Mouse (Mus musculus) embryonic fibroblast, embryonic 13.5 days (primary cell): ENCODE measurements around the gene Cdh3. TPM values are rescaled to one million over a fixed set of nuclear protein-coding genes. Genes with fewer than 3 reads are reported as not detected.

Experiments
- H3K27ac ChIP-seq: 2 replicates; pipeline ENCODE4 v1.5.1; 2012; ENCODE audit warnings: low read length, control low read depth, inconsistent platforms; ENCODE audit not compliant: insufficient read depth
- H3K4me1 ChIP-seq: 2 replicates; pipeline ENCODE4 v1.6.1; 2011; ENCODE audit warnings: low read length; ENCODE audit not compliant: control insufficient read depth, insufficient read depth
- H3K4me3 ChIP-seq: 2 replicates; pipeline ENCODE4 v1.5.1; 2011; ENCODE audit warnings: mild to moderate bottlenecking, control low read depth, low read length; ENCODE audit not compliant: insufficient read depth
- CTCF ChIP-seq: IDR thresholded peaks from 2 replicates; pipeline ENCODE4 v1.5.1; 2011; ENCODE audit warnings: mild to moderate bottlenecking, control low read depth, low read length, moderate library complexity, borderline replicate concordance; ENCODE audit not compliant: insufficient read depth
- POLR2A ChIP-seq: IDR thresholded peaks from 2 replicates; pipeline ENCODE4 v1.6.1; 2011; ENCODE audit warnings: low read depth, mild to moderate bottlenecking, control low read depth, low read length, moderate library complexity
- polyA plus RNA-seq: library from polyadenylated mRNA; stranded (reverse); fragments of >200 nt; gene quantifications from 2 replicates; pipeline ENCODE4 v1.2.4, GENCODE M21; 2011; ENCODE audit warnings: low read depth; ENCODE audit not compliant: missing spikeins, insufficient read length

Cdh3 gene
- polyA plus RNA-seq, 1 experiment, result 70.2 TPM

DNA sequence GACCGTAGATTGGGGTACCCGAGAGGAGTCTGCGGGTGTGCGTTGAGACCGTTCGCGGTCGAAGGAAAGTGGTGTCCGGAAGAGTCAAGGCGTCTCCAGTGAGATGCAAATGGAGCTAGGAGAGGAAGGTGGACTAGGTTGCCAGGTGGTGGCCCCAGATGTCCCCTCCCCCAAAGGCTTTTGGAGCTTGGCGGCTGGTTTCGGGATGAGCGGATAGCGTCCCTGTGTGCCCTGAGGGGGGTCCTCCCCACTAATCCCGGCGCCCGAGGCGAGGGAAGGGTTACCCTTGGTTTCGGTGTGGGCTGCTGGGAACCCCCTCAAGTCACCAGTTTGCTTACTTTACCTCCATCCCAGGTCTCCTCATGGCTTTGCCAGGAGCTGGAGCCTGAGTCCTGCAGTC lies 93.2 kb downstream of the Cdh3 start:
- no peak overlapping the region for H3K4me3 ChIP-seq
- H3K4me1 ChIP-seq, result 0 out of 2 replicates have a peak, but pooled peaks cover 3% of the 10 kb centered on the region
- TF ChIP-seq CTCF (no peak), POLR2A (no peak)
- no peak overlapping the region for H3K27ac ChIP-seq

GRCm38 (mm10) chr8:106605657-106606056 lies 95.0 kb downstream of the Cdh3 start:
- Histone ChIP-seq H3K4me3 (no peak overlapping the region), H3K27ac (no peak overlapping the region), H3K4me1 (0 out of 2 replicates have a peak, but pooled peaks cover 3% of the 10 kb centered on the region)
- TF ChIP-seq POLR2A, result no peak
- no peak for TF ChIP-seq CTCF

GRCm38 (mm10) chr8:106606121-106606520 lies 95.4 kb downstream of the Cdh3 start:
- no peak overlapping the region for H3K27ac ChIP-seq
- 0 out of 2 replicates have a peak, but pooled peaks cover 3% of the 10 kb centered on the region for H3K4me1 ChIP-seq
- TF ChIP-seq POLR2A (no peak), CTCF (no peak)
- no peak overlapping the region for H3K4me3 ChIP-seq

DNA sequence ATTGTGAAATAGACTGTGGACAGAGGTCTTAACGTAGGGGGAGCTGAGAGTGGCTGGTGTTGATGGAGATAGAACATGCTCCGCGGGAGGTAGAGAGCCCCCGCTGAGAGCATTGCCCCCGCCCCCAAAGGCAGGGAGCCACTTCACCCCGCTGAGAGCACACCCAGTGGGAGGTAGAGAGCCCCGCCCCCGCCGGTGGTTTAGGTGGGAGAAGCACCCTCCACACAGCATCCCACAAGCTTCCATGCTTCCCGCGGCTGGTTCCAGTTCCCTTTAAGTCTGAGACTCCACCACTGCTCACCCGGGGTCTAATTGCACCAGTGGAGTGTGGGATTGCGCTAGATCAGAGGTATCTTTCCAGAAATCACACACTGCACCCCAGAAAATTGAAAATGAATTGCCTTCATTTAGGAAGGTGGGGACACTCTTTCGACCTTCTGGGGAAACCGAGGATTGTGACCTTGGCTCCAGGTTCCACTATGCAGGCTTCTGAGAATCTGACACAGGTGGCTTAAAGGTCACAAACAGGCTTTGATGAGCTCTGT lies 96.0 kb downstream of the Cdh3 start:
- TF ChIP-seq POLR2A, result no peak
- no peak for TF ChIP-seq CTCF
- no peak overlapping the region for H3K4me3 ChIP-seq
- no peak overlapping the region for H3K27ac ChIP-seq
- H3K4me1 ChIP-seq, result 0 out of 2 replicates have a peak, but pooled peaks cover 3% of the 10 kb centered on the region

Other genes with a start within 250 kb of the Cdh3 start
- gene Smpd3, start 172.9 kb upstream of the Cdh3 start, polyA plus RNA-seq, result 0.37 and 0.89 TPM in 2 replicates
- 10.1 and 11.7 TPM in 2 replicates for gene Zfp90, start 95.6 kb upstream of the Cdh3 start, polyA plus RNA-seq
- gene 6030452D12Rik, start 10.4 kb upstream of the Cdh3 start, polyA plus RNA-seq, result not detected in 2 replicates
- gene Gm10073, start 62.6 kb downstream of the Cdh3 start, polyA plus RNA-seq, result 21.2 and 22.4 TPM in 2 replicates
- gene Cdh1, start 92.5 kb downstream of the Cdh3 start, polyA plus RNA-seq, result not detected in 2 replicates
- gene Tango6, start 172.2 kb downstream of the Cdh3 start, polyA plus RNA-seq, result 7.0 and 7.2 TPM in 2 replicates